Mouse (Mus musculus): ENCODE results near the gene Olfr94. TPM values are rescaled to one million over a fixed set of nuclear protein-coding genes. Genes with fewer than 3 reads are reported as not detected.

Gene Olfr94
- polyA plus RNA-seq, 1 experiment: not detected

DNA sequence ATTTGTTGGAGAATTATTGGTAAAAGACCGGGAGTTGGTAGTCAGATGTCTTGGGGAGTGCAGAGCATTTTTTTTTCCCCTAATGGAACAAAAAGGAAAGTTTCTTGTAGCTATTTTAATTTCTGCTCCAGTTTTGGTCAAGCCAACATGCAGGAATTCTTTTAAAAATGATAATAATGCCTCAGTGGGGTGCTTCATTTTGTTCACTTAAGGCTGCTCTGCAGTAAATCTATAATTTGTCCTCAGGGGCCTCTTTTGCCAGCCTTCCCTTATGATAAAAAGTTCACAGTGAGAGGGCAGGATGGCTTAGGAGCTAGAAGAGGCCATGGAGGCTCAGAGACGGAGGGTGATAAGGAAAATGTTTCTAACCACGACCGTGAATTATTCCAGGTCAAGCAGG, 19.1 kb upstream of the Olfr94 start, which contains the start of gene Olfr96:
Gene Olfr96, plus strand, starts transcription at position 301 of the 400 bp plus-strand sequence.
- no peak within 1 kb of the TSS for H3K4me3 ChIP-seq (ENCODE audit: control insufficient read depth, insufficient read depth, low read length)
- H3K27me3 ChIP-seq (ENCODE audit: control insufficient read depth, insufficient read depth, low read length): no peaks in the 10 kb centered on the region
- TF ChIP-seq POLR2A (IDR thresholded peaks at IDR 0.05; ENCODE audit: control insufficient read depth, extremely low read depth, insufficient read depth, low read length, poor library complexity): no peak
- TF ChIP-seq CTCF (IDR thresholded peaks at IDR 0.05; ENCODE audit: borderline replicate concordance, control insufficient read depth, extremely low read depth, insufficient read depth, low read length, poor library complexity): no peak
- no peaks in the 10 kb centered on the region for H3K36me3 ChIP-seq (ENCODE audit: control insufficient read depth, insufficient read depth, low read length)
- DNase-seq: no peak
- 64% methylated on average over 4 of the region's 4 CpGs for WGBS
- H3K27ac ChIP-seq (ENCODE audit: control insufficient read depth, insufficient read depth, low read length): no peak within 1 kb of the TSS
- H3K4me1 ChIP-seq (replicated peaks; ENCODE audit: control insufficient read depth, insufficient read depth, low read length): no peaks in the 10 kb centered on the region

DNA sequence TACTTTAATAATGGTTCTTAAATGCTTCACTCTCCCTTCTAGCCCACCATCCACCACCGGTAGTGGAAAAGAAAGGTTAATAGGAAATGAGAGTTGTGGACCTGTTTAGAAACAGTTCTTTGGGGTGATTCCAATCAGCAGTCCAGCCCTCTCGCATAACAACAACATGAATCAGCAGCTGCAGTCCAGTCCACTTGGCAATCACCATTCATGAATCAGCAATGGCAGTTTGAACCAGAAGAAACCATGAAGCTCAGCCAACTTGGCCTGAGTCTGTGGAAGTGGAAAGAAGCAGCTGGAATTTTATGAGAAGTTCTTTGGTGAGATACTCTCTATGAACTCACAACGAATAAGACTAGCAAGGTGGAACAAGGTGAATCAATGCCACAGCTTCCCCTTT, 17.7 kb upstream of the Olfr94 start:
- no peak overlapping the region for H3K27ac ChIP-seq (ENCODE audit: control insufficient read depth, insufficient read depth, low read length)
- no peak overlapping the region for H3K4me3 ChIP-seq (ENCODE audit: control insufficient read depth, insufficient read depth, low read length)
- no peak for DNase-seq
- WGBS: 71% methylated on average over 3 of the region's 3 CpGs
- H3K27me3 ChIP-seq (ENCODE audit: control insufficient read depth, insufficient read depth, low read length): no peaks in the 10 kb centered on the region
- no peak for TF ChIP-seq CTCF (IDR thresholded peaks at IDR 0.05; ENCODE audit: borderline replicate concordance, control insufficient read depth, extremely low read depth, insufficient read depth, low read length, poor library complexity)
- no peak for TF ChIP-seq POLR2A (IDR thresholded peaks at IDR 0.05; ENCODE audit: control insufficient read depth, extremely low read depth, insufficient read depth, low read length, poor library complexity)
- H3K36me3 ChIP-seq (ENCODE audit: control insufficient read depth, insufficient read depth, low read length): no peaks in the 10 kb centered on the region
- no peaks in the 10 kb centered on the region for H3K4me1 ChIP-seq (replicated peaks; ENCODE audit: control insufficient read depth, insufficient read depth, low read length)

GRCm38 (mm10) chr17:37213018-37213417, 12.2 kb upstream of the Olfr94 start, which contains the start of gene Olfr95:
Gene Olfr95 (minus strand): TSS chr17:37213118.
- no peaks in the 10 kb centered on the region for H3K36me3 ChIP-seq (ENCODE audit: control insufficient read depth, insufficient read depth, low read length)
- no peak within 1 kb of the TSS for H3K27ac ChIP-seq (ENCODE audit: control insufficient read depth, insufficient read depth, low read length)
- WGBS: 73% methylated on average over 3 of the region's 3 CpGs
- no peaks in the 10 kb centered on the region; the same call in 1 of the 2 replicates for H3K27me3 ChIP-seq (ENCODE audit: control insufficient read depth, insufficient read depth, low read length)
- no peak for TF ChIP-seq CTCF (IDR thresholded peaks at IDR 0.05; ENCODE audit: borderline replicate concordance, control insufficient read depth, extremely low read depth, insufficient read depth, low read length, poor library complexity)
- TF ChIP-seq POLR2A (IDR thresholded peaks at IDR 0.05; ENCODE audit: control insufficient read depth, extremely low read depth, insufficient read depth, low read length, poor library complexity): no peak
- no peak for DNase-seq
- H3K4me3 ChIP-seq (ENCODE audit: control insufficient read depth, insufficient read depth, low read length): no peak within 1 kb of the TSS
- H3K4me1 ChIP-seq (replicated peaks; ENCODE audit: control insufficient read depth, insufficient read depth, low read length): no peaks in the 10 kb centered on the region; the same call in 1 of the 2 replicates

DNA sequence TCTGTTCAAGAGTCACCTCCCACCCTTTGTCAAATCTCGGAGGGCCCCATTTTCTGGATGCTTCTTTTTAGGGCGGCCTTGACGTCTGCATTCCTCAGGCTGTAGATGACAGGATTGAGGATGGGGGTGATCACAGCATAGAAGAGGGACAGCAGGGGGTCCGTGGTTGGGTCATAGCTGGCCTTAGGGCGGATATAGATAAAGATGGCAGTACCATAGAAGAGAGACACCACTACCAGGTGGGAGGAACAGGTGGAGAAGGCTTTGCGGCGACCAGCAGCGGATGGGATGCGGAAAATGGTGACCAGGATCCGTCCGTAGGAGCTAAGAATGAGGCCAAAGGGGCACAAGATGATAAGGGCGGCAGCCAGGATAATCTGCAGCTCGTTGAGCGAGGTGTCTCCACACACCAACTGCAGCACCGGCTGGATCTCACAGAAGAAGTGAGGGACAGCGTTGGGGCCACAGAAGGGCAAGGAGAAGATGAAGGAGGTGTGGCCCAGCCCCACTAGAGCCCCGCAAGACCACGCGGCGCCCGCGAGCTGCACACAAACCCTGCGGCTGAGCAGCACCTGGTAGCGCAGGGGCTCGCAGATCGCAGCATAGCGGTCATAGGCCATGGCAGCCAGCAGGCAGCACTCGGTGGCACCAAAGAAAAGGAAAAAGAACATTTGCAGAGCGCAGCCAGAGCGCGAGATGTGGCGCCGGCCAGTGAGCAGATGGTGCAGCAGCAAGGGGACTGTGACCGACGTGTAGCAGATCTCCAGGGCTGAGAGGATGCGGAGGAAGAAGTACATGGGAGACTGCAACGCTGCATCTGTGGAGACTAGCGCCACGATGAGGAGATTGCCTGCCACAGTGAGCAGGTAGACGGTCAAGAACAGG, 10.3 kb upstream of the Olfr94 start:
- H3K4me1 ChIP-seq (replicated peaks; ENCODE audit: control insufficient read depth, insufficient read depth, low read length): no peaks in the 10 kb centered on the region; the same call in 1 of the 2 replicates
- WGBS: 23% methylated on average over 40 of the region's 40 CpGs

GRCm38 (mm10) chr17:37203917-37204236, 3.1 kb upstream of the Olfr94 start:
- no peaks in the 10 kb centered on the region for H3K36me3 ChIP-seq (ENCODE audit: control insufficient read depth, insufficient read depth, low read length)
- no peak overlapping the region for H3K4me3 ChIP-seq (ENCODE audit: control insufficient read depth, insufficient read depth, low read length)
- H3K27ac ChIP-seq (ENCODE audit: control insufficient read depth, insufficient read depth, low read length): no peak overlapping the region
- DNase-seq: no peak
- H3K27me3 ChIP-seq (ENCODE audit: control insufficient read depth, insufficient read depth, low read length): no peaks in the 10 kb centered on the region
- WGBS: 36% methylated on average over 3 of the region's 3 CpGs
- no peaks in the 10 kb centered on the region for H3K4me1 ChIP-seq (replicated peaks; ENCODE audit: control insufficient read depth, insufficient read depth, low read length)
- TF ChIP-seq CTCF (IDR thresholded peaks at IDR 0.05; ENCODE audit: borderline replicate concordance, control insufficient read depth, extremely low read depth, insufficient read depth, low read length, poor library complexity) (no peak), POLR2A (IDR thresholded peaks at IDR 0.05; ENCODE audit: control insufficient read depth, extremely low read depth, insufficient read depth, low read length, poor library complexity) (no peak)

More for the DNA sequence above, 10.3 kb upstream of the Olfr94 start:
- Histone ChIP-seq H3K27me3 (ENCODE audit: control insufficient read depth, insufficient read depth, low read length) (no peaks in the 10 kb centered on the region; the same call in 1 of the 2 replicates), H3K27ac (ENCODE audit: control insufficient read depth, insufficient read depth, low read length) (no peak overlapping the region), H3K4me3 (ENCODE audit: control insufficient read depth, insufficient read depth, low read length) (no peak overlapping the region), H3K36me3 (ENCODE audit: control insufficient read depth, insufficient read depth, low read length) (no peaks in the 10 kb centered on the region)
- TF ChIP-seq POLR2A (IDR thresholded peaks at IDR 0.05; ENCODE audit: control insufficient read depth, extremely low read depth, insufficient read depth, low read length, poor library complexity) (no peak), CTCF (IDR thresholded peaks at IDR 0.05; ENCODE audit: borderline replicate concordance, control insufficient read depth, extremely low read depth, insufficient read depth, low read length, poor library complexity) (no peak)
- DNase-seq: no peak

- Histone ChIP-seq H3K27me3 (ENCODE audit: control insufficient read depth, insufficient read depth, low read length) (no peaks in the 10 kb centered on the region), H3K4me1 (replicated peaks; ENCODE audit: control insufficient read depth, insufficient read depth, low read length) (no peaks in the 10 kb centered on the region), H3K4me3 (ENCODE audit: control insufficient read depth, insufficient read depth, low read length) (no peak overlapping the region), H3K27ac (ENCODE audit: control insufficient read depth, insufficient read depth, low read length) (no peak overlapping the region), H3K36me3 (ENCODE audit: control insufficient read depth, insufficient read depth, low read length) (no peaks in the 10 kb centered on the region)
- peak; percentile 61 for DNase-seq
- no peak for TF ChIP-seq POLR2A (IDR thresholded peaks at IDR 0.05; ENCODE audit: control insufficient read depth, extremely low read depth, insufficient read depth, low read length, poor library complexity)
- no peak for TF ChIP-seq CTCF (IDR thresholded peaks at IDR 0.05; ENCODE audit: borderline replicate concordance, control insufficient read depth, extremely low read depth, insufficient read depth, low read length, poor library complexity)
- WGBS: 2% methylated on average over 4 of the region's 4 CpGs
Measured at GRCm38 (mm10) chr17:37203206-37203916, 2.6 kb upstream of the Olfr94 start.

All from thymus, adult 2 months (tissue).